Mouse (Mus musculus) forebrain, embryonic 16.5 days (tissue): ENCODE measurements around the gene Hinfp. TPM values are rescaled to one million over a fixed set of nuclear protein-coding genes. Genes with fewer than 3 reads are reported as not detected.
"Not testable (repeated sequence)": the region's sequence is repeated elsewhere in the genome, so short reads cannot be mapped to it uniquely, and the experiment has no call there.

Experiments
- ATAC-seq: fragments of 200-750 bp; cut with Nextera tagmentation; 2 replicates; pipeline ENCODE4 v1.8.0; 2017; ENCODE audit warnings: mild to moderate bottlenecking, moderate library complexity
- H3K27ac ChIP-seq: fragments of 300-500 bp; sonication (generic); 2 replicates; pipeline ENCODE4 v1.5.1; 2014; ENCODE audit warnings: low read length, control low read depth
- H3K27me3 ChIP-seq: fragments of 300-500 bp; sonication (generic); replicated peaks from 2 replicates; pipeline ENCODE4 v1.6.1; 2014; ENCODE audit warnings: low read length; ENCODE audit not compliant: control insufficient read depth, insufficient read depth
- H3K36me3 ChIP-seq: fragments of 300-500 bp; sonication (generic); 2 replicates; pipeline ENCODE4 v1.6.1; 2014; ENCODE audit not compliant: control insufficient read depth, insufficient read depth
- H3K4me1 ChIP-seq: fragments of 300-500 bp; sonication (generic); replicated peaks from 2 replicates; pipeline ENCODE4 v1.6.1; 2014; ENCODE audit warnings: low read length; ENCODE audit not compliant: control insufficient read depth, insufficient read depth
- H3K4me2 ChIP-seq: fragments of 300-500 bp; sonication (generic); 2 replicates; pipeline ENCODE4 v1.6.1; 2014; ENCODE audit warnings: mild to moderate bottlenecking, low read length, control low read depth
- H3K4me3 ChIP-seq: fragments of 300-500 bp; sonication (generic); replicated peaks from 2 replicates; pipeline ENCODE4 v1.5.1; 2014; ENCODE audit warnings: mild to moderate bottlenecking, low read length, control low read depth
- H3K9ac ChIP-seq: fragments of 300-500 bp; sonication (generic); replicated peaks from 2 replicates; pipeline ENCODE4 v1.6.1; 2014; ENCODE audit warnings: low read depth, low read length, control low read depth
- H3K9me3 ChIP-seq: fragments of 300-500 bp; sonication (generic); 2 replicates; pipeline ENCODE4 v1.6.1; 2016; ENCODE audit warnings: low read length; ENCODE audit not compliant: control insufficient read depth
- WGBS: fragments of 180-500 bp; shearing (Covaris S2); extraction: QIAGEN DNeasy Blood & Tissue Kit; methylation state at CpG from one replicate; pipeline ENCODE4 v1.1.7; 2014; 5-methylcytosine and 5-hydroxymethylcytosine counted together
- polyA plus RNA-seq: library from polyadenylated mRNA; unstranded; fragments of >200 nt; fragmentation: Nextera tagmentation; extraction: Ambion mirVana; gene quantifications from 2 replicates; pipeline ENCODE4 v1.2.1, GENCODE M21; 2015

Gene Hinfp
- polyA plus RNA-seq, 1 experiment from 2014 or later = 35.6 TPM

- H3K4me2 ChIP-seq = peak overlapping the region; percentile 70
- H3K4me3 ChIP-seq = not testable (repeated sequence)
Measured at GRCm38 (mm10) chr9:44325032-44325767, 19.7 kb upstream of the Hinfp start.

GRCm38 (mm10) chr9:44324147-44324546 is 18.7 kb upstream of the Hinfp start:
- Histone ChIP-seq H3K4me3 (no peak overlapping the region), H3K36me3 (no peaks in the 10 kb centered on the region), H3K4me2 (no peak overlapping the region), H3K27ac (no peak overlapping the region), H3K27me3 (no peaks in the 10 kb centered on the region), H3K4me1 (peaks cover 26% of the 10 kb centered on the region), H3K9ac (no peak overlapping the region), H3K9me3 (no peaks in the 10 kb centered on the region)
- ATAC-seq = no peak
- WGBS = 91% methylated on average over 6 of the region's 6 CpGs

More at GRCm38 (mm10) chr9:44325032-44325767, 19.7 kb upstream of the Hinfp start:
- not testable (repeated sequence) for H3K27ac ChIP-seq, ATAC-seq, H3K27me3 ChIP-seq, H3K36me3 ChIP-seq, H3K9ac ChIP-seq, H3K9me3 ChIP-seq
- 60% methylated on average over 6 of the region's 8 CpGs for WGBS
- H3K4me1 ChIP-seq = peaks cover 23% of the 10 kb centered on the region

- not testable (repeated sequence) for H3K27me3 ChIP-seq, H3K9me3 ChIP-seq, H3K4me3 ChIP-seq, H3K9ac ChIP-seq, ATAC-seq, H3K27ac ChIP-seq, H3K36me3 ChIP-seq, H3K4me2 ChIP-seq
- peaks cover 31% of the 10 kb centered on the region for H3K4me1 ChIP-seq
- 76% methylated on average over 4 of the region's 4 CpGs for WGBS
Measured at GRCm38 (mm10) chr9:44323656-44324055, 18.2 kb upstream of the Hinfp start.

GRCm38 (mm10) chr9:44320799-44321133 is 15.3 kb upstream of the Hinfp start:
- Histone ChIP-seq H3K4me1 (peaks cover 31% of the 10 kb centered on the region), H3K36me3 (no peaks in the 10 kb centered on the region), H3K9ac (peak overlapping the region; percentile 27), H3K4me3 (peak overlapping the region; percentile 97), H3K27ac (peak overlapping the region; percentile 80), H3K9me3 (no peaks in the 10 kb centered on the region), H3K27me3 (no peaks in the 10 kb centered on the region), H3K4me2 (peak overlapping the region; percentile 89)
- WGBS = 20% methylated on average over 6 of the region's 6 CpGs
- ATAC-seq = peak; percentile 22; the same call in 1 of the 2 replicates

GRCm38 (mm10) chr9:44319887-44320798 is 14.7 kb upstream of the Hinfp start, which contains the start of gene C2cd2l:
C2cd2l (minus strand) TSS chr9:44320285.
- H3K9ac ChIP-seq = peak within 1 kb of the TSS; percentile 87
- 0% methylated on average over 66 of the region's 67 CpGs for WGBS
- H3K4me3 ChIP-seq = peak within 1 kb of the TSS; percentile 97
- H3K4me2 ChIP-seq = peak within 1 kb of the TSS; percentile 89
- no peaks in the 10 kb centered on the region for H3K9me3 ChIP-seq
- ATAC-seq = peak; percentile 99
- no peaks in the 10 kb centered on the region for H3K36me3 ChIP-seq
- H3K4me1 ChIP-seq = peaks cover 29% of the 10 kb centered on the region
- H3K27ac ChIP-seq = peak within 1 kb of the TSS; percentile 80
- no peaks in the 10 kb centered on the region for H3K27me3 ChIP-seq

GRCm38 (mm10) chr9:44319105-44319886 is 13.8 kb upstream of the Hinfp start:
- peaks cover 29% of the 10 kb centered on the region for H3K4me1 ChIP-seq
- ATAC-seq = peak; percentile 9
- 1% methylated on average over 37 of the region's 37 CpGs for WGBS

GRCm38 (mm10) chr9:44318826-44319095 is 13.3 kb upstream of the Hinfp start:
- no peaks in the 10 kb centered on the region for H3K9me3 ChIP-seq
- 33% methylated on average over 3 of the region's 3 CpGs for WGBS
- ATAC-seq = no peak

More at GRCm38 (mm10) chr9:44319105-44319886, 13.8 kb upstream of the Hinfp start:
- H3K9ac ChIP-seq = peak overlapping the region; percentile 87
- no peaks in the 10 kb centered on the region for H3K27me3 ChIP-seq
- no peaks in the 10 kb centered on the region; the same call in 1 of the 2 replicates for H3K36me3 ChIP-seq
- peak overlapping the region; percentile 89 for H3K4me2 ChIP-seq
- no peaks in the 10 kb centered on the region for H3K9me3 ChIP-seq
- peak overlapping the region; percentile 76 for H3K27ac ChIP-seq
- H3K4me3 ChIP-seq = peak overlapping the region; percentile 97

GRCm38 (mm10) chr9:44318076-44318825 is 12.8 kb upstream of the Hinfp start:
- Histone ChIP-seq H3K27ac (no peak overlapping the region), H3K36me3 (no peaks in the 10 kb centered on the region; the same call in 1 of the 2 replicates), H3K9me3 (no peaks in the 10 kb centered on the region), H3K4me3 (no peak overlapping the region), H3K4me1 (peaks cover 33% of the 10 kb centered on the region), H3K4me2 (peak overlapping the region; percentile 89), H3K27me3 (no peaks in the 10 kb centered on the region), H3K9ac (peak overlapping the region; percentile 36; the same call in 1 of the 2 replicates)
- 55% methylated on average over 5 of the region's 5 CpGs for WGBS
- no peak for ATAC-seq

More at GRCm38 (mm10) chr9:44318826-44319095, 13.3 kb upstream of the Hinfp start:
- Histone ChIP-seq H3K4me3 (peak overlapping the region; percentile 97), H3K36me3 (no peaks in the 10 kb centered on the region; the same call in 1 of the 2 replicates), H3K27ac (no peak overlapping the region), H3K4me2 (peak overlapping the region; percentile 89), H3K4me1 (peaks cover 32% of the 10 kb centered on the region), H3K9ac (peak overlapping the region; percentile 36), H3K27me3 (no peaks in the 10 kb centered on the region)
